Mouse (Mus musculus) CH12.LX (cell line): Measurements from ENCODE around the gene Aldob. TPM values are rescaled to one million over a fixed set of nuclear protein-coding genes. Genes with fewer than 3 reads are reported as not detected.

Experiments
- DNase-seq: peaks from one replicate; pipeline ENCODE4 v3.0.0-alpha.2; 2013; ENCODE audit errors: extremely low read depth
- H3K27ac ChIP-seq: 2 replicates; pipeline ENCODE4 v1.5.1; 2012; ENCODE audit warnings: low read depth, mild to moderate bottlenecking, control low read depth, moderate library complexity; ENCODE audit not compliant: insufficient read depth
- H3K27me3 ChIP-seq: replicated peaks from 2 replicates; pipeline ENCODE3; 2012; ENCODE audit warnings: inconsistent platforms
- H3K36me3 ChIP-seq, 2 experiments: replicated peaks in 1 of 2; 2 replicates each; pipeline versions ENCODE3 to v1.6.1; 2012; ENCODE audit warnings: inconsistent platforms in 1 of 2, low read length in 1 of 2, mild to moderate bottlenecking in 1 of 2, mixed read lengths in 1 of 2, moderate library complexity in 1 of 2; ENCODE audit not compliant: control insufficient read depth in 1 of 2, insufficient read depth in 1 of 2
- H3K4me1 ChIP-seq, 2 experiments: 2 replicates each; pipeline ENCODE4 v1.6.1; 2012; ENCODE audit warnings: inconsistent platforms in 1 of 2, moderate library complexity in 1 of 2; ENCODE audit not compliant: insufficient read depth in 2 of 2, control insufficient read depth in 1 of 2
- H3K4me2 ChIP-seq: 2 replicates; pipeline ENCODE4 v1.6.1; 2012; ENCODE audit warnings: low read depth, mild to moderate bottlenecking, control low read depth; ENCODE audit not compliant: poor library complexity, insufficient read depth, severe bottlenecking
- H3K4me3 ChIP-seq, 3 experiments: fragments of 150-350 bp in 1 of 3; sonication (generic) in 1 of 3; replicated peaks in 1 of 3; 2 replicates each; pipeline versions ENCODE3 to v1.5.1; 2011 to 2012; ENCODE audit warnings: low read depth in 2 of 3, low read length in 2 of 3, mild to moderate bottlenecking in 2 of 3, moderate library complexity in 2 of 3, control low read depth in 1 of 3, improper control_type of control experiment in 1 of 3, inconsistent platforms in 1 of 3, mixed read lengths in 1 of 3; ENCODE audit not compliant: poor library complexity in 1 of 3
- H3K79me2 ChIP-seq: replicated peaks from 2 replicates; pipeline ENCODE4 v1.6.1; 2012; ENCODE audit warnings: mild to moderate bottlenecking, moderate library complexity; ENCODE audit not compliant: control insufficient read depth, poor library complexity, insufficient read depth, severe bottlenecking; ENCODE audit errors: extremely low read depth
- H3K9ac ChIP-seq: 2 replicates; pipeline ENCODE4 v1.6.1; 2012; ENCODE audit warnings: low read depth, mild to moderate bottlenecking, control low read depth, moderate library complexity; ENCODE audit not compliant: insufficient read depth
- H3K9me3 ChIP-seq: replicated peaks from 2 replicates; pipeline ENCODE3; 2012; ENCODE audit warnings: low read length, inconsistent platforms, mixed read lengths
- E2F4 ChIP-seq: IDR thresholded peaks from 2 replicates; pipeline ENCODE4 v1.6.1; 2011; ENCODE audit warnings: low read depth, low read length, improper control_type of control experiment; ENCODE audit not compliant: insufficient replicate concordance
- ELF1 ChIP-seq: IDR thresholded peaks from 2 replicates; pipeline ENCODE4 v1.6.1; 2014; ENCODE audit warnings: low read depth, mild to moderate bottlenecking, inconsistent platforms, low read length, improper control_type of control experiment
- ETS1 ChIP-seq: conservative IDR thresholded peaks from 2 replicates; pipeline ENCODE4 v1.6.1; 2012; ENCODE audit warnings: low read depth, mild to moderate bottlenecking, inconsistent platforms, low read length, improper control_type of control experiment, moderate library complexity
- IRF4 ChIP-seq: IDR thresholded peaks from 2 replicates; pipeline ENCODE4 v1.6.1; 2014; ENCODE audit warnings: low read depth, mild to moderate bottlenecking, inconsistent platforms, low read length, improper control_type of control experiment
- JUND ChIP-seq: conservative IDR thresholded peaks from 2 replicates; pipeline ENCODE4 v1.6.1; 2011; ENCODE audit warnings: low read depth, low read length, improper control_type of control experiment
- MAX ChIP-seq: IDR thresholded peaks from 2 replicates; pipeline ENCODE4 v1.6.1; 2011; ENCODE audit warnings: low read length, improper control_type of control experiment
- MAZ ChIP-seq: IDR thresholded peaks from 2 replicates; pipeline ENCODE4 v1.6.1; 2012; ENCODE audit warnings: low read depth, mild to moderate bottlenecking, inconsistent platforms, low read length, improper control_type of control experiment, moderate library complexity
- MXI1 ChIP-seq: IDR thresholded peaks from 2 replicates; pipeline ENCODE4 v1.6.1; 2011; ENCODE audit warnings: mild to moderate bottlenecking, low read depth, low read length, improper control_type of control experiment
- MYC ChIP-seq: IDR thresholded peaks from 2 replicates; pipeline ENCODE4 v1.6.1; 2011; ENCODE audit warnings: low read depth, mild to moderate bottlenecking, improper control_type of control experiment, low read length
- NELFE ChIP-seq: IDR thresholded peaks from 2 replicates; pipeline ENCODE4 v1.6.1; 2011; ENCODE audit warnings: low read depth, low read length, improper control_type of control experiment
- POLR2A ChIP-seq: IDR thresholded peaks from 2 replicates; pipeline ENCODE4 v1.6.1; 2011; ENCODE audit warnings: low read depth, mild to moderate bottlenecking, improper control_type of control experiment, low read length
- POLR2AphosphoS2 ChIP-seq: IDR thresholded peaks from 2 replicates; pipeline ENCODE4 v1.6.1; 2011; ENCODE audit warnings: low read depth, low read length, improper control_type of control experiment
- RAD21 ChIP-seq: IDR thresholded peaks from 2 replicates; pipeline ENCODE4 v1.6.1; 2011; ENCODE audit warnings: low read depth, mild to moderate bottlenecking, low read length, improper control_type of control experiment, moderate library complexity
- RCOR1 ChIP-seq: conservative IDR thresholded peaks from 2 replicates; pipeline ENCODE4 v1.6.1; 2012; ENCODE audit warnings: low read depth, mild to moderate bottlenecking, inconsistent platforms, low read length, improper control_type of control experiment
- SIN3A ChIP-seq: IDR thresholded peaks from 2 replicates; pipeline ENCODE4 v1.6.1; 2012; ENCODE audit warnings: low read length, improper control_type of control experiment, inconsistent platforms
- SMC3 ChIP-seq: IDR thresholded peaks from 2 replicates; pipeline ENCODE4 v1.6.1; 2011; ENCODE audit warnings: low read depth, low read length, improper control_type of control experiment
- TCF12 ChIP-seq: IDR thresholded peaks from 2 replicates; pipeline ENCODE4 v1.6.1; 2014; ENCODE audit warnings: low read depth, mild to moderate bottlenecking, inconsistent platforms, low read length, improper control_type of control experiment
- UBTF ChIP-seq: IDR thresholded peaks from 2 replicates; pipeline ENCODE4 v1.6.1; 2012; ENCODE audit warnings: low read depth, mild to moderate bottlenecking, inconsistent platforms, low read length, improper control_type of control experiment, moderate library complexity
- USF1 ChIP-seq: IDR thresholded peaks from 2 replicates; pipeline ENCODE4 v1.6.1; 2014; ENCODE audit warnings: low read depth, mild to moderate bottlenecking, inconsistent platforms, low read length, improper control_type of control experiment
- USF2 ChIP-seq: conservative IDR thresholded peaks from 2 replicates; pipeline ENCODE4 v1.6.1; 2011; ENCODE audit warnings: low read depth, low read length, improper control_type of control experiment
- ZMIZ1 ChIP-seq: IDR thresholded peaks from 2 replicates; pipeline ENCODE4 v1.6.1; 2012; ENCODE audit warnings: low read depth, mild to moderate bottlenecking, inconsistent platforms, low read length, improper control_type of control experiment
- dilution Hi-C: fragments of 300-500 bp; cut with MboI; formaldehyde crosslinking; loops from 2 replicates; pipeline ENCODE4 v1.14.3; 2020; ENCODE audit warnings: low sequenced_read_pairs; ENCODE audit not compliant: extremely low pct_unique_long_range_greater_than_20kb, extremely low pct_ligation_motif_present
- in situ Hi-C: fragments of 300-500 bp; cut with MboI; formaldehyde crosslinking; loops from 3 replicates; pipeline ENCODE4 v1.14.3; 2019; ENCODE audit warnings: low sequenced_read_pairs, low pct_ligation_motif_present, low pct_unique_long_range_greater_than_20kb, mixed read lengths
- polyA plus RNA-seq: library from polyadenylated mRNA; unstranded; fragments of >175 nt; gene quantifications from 2 replicates; pipeline ENCODE4 v1.2.1, GENCODE M21; 2012; ENCODE audit warnings: low read depth; ENCODE audit not compliant: insufficient read length
- total RNA-seq, 2 experiments: library from RNA; depleted of rRNA; stranded (reverse); fragments of 300-350 nt in 1 of 2; fragments of >200 nt in 1 of 2; gene quantifications; 2 replicates each; pipeline ENCODE4 v1.2.3; 2012 to 2014

The Aldob gene
- total and polyA plus RNA-seq, 3 experiments, result not detected

GRCm38 (mm10) chr4:49540966-49541365 is 8.4 kb downstream of the Aldob start:
- no peak for DNase-seq
- no peak overlapping the region for H3K27ac ChIP-seq
- TF ChIP-seq SMC3 (no peak), UBTF (no peak), TCF12 (no peak), SIN3A (no peak), USF1 (no peak), IRF4 (no peak), ETS1 (no peak), ELF1 (no peak), MXI1 (no peak), POLR2A (no peak), RCOR1 (no peak), MAZ (no peak), RAD21 (no peak), POLR2AphosphoS2 (no peak), NELFE (no peak), MAX (no peak), E2F4 (no peak), JUND (no peak), USF2 (no peak), ZMIZ1 (no peak)
- TF ChIP-seq, all 38 proteins: peak for 0
- Histone ChIP-seq H3K4me2 (no peak overlapping the region), H3K9me3 (no peaks in the 10 kb centered on the region), H3K9ac (no peak overlapping the region), H3K27me3 (no peaks in the 10 kb centered on the region), H3K36me3 (no peaks in the 10 kb centered on the region), H3K4me1 (no peaks in the 10 kb centered on the region), H3K79me2 (no peaks in the 10 kb centered on the region), H3K4me3 (no peak overlapping the region)
- dilution Hi-C loops, result no loop called here
- in situ Hi-C loops, result no loop called here

GRCm38 (mm10) chr4:49539665-49540064 is 9.7 kb downstream of the Aldob start:
- dilution Hi-C loops (no loop called here), in situ Hi-C loops (no loop called here)
- Histone ChIP-seq H3K4me1 (no peaks in the 10 kb centered on the region), H3K9ac (no peak overlapping the region), H3K4me2 (no peak overlapping the region), H3K4me3 (no peak overlapping the region), H3K9me3 (no peaks in the 10 kb centered on the region), H3K36me3 (no peaks in the 10 kb centered on the region), H3K27me3 (no peaks in the 10 kb centered on the region), H3K79me2 (no peaks in the 10 kb centered on the region), H3K27ac (no peak overlapping the region)
- no peak for DNase-seq
- no peak for TF ChIP-seq MAX
- TF ChIP-seq POLR2AphosphoS2, result no peak
- no peak for TF ChIP-seq SIN3A
- TF ChIP-seq MYC, result no peak
- no peak for TF ChIP-seq TCF12
